9 mouse cellular contexts compared by ENCODE assay signal in genomic region chr7:143977831-143978682, GRCm38 (mm10). TPM values are rescaled to one million over a fixed set of nuclear protein-coding genes. Genes with fewer than 3 reads are reported as not detected.
DNase-seq lines count a peak whose midpoint lies in the region; ATAC-seq lines count a peak whose summit lies in the region.
"Had no signal": no experiment of that assay in that cellular context is flagged by ENCODE, and none has a peak within 500 bp of the region (broad histone marks: within the 10 kb centered on the region; RNA-seq: fewer than 3 reads in every experiment).

No protein-coding gene starts in this region.

- peaks cover 88% of the 10 kb centered on the region for H3K27me3 ChIP-seq in heart, embryonic 11.5 days (ENCODE audit: control insufficient read depth, insufficient read depth, low read length)
- H3K27me3 ChIP-seq in forebrain, embryonic 16.5 days (replicated peaks; ENCODE audit: control insufficient read depth, insufficient read depth, low read length) = peaks cover 50% of the 10 kb centered on the region
- H3K27me3 ChIP-seq in limb, embryonic 10.5 days (ENCODE audit: low read depth, poor library complexity, severe bottlenecking) = peaks cover 94% of the 10 kb centered on the region
- peaks cover 79% of the 10 kb centered on the region for H3K27me3 ChIP-seq in midbrain, embryonic 13.5 days

- WGBS in heart, embryonic 11.5 days (ENCODE audit: insufficient replicate concordance) = under 1% methylated on average over 67 of the region's 67 CpGs
- WGBS in forebrain, embryonic 16.5 days = under 1% methylated on average over 65 of the region's 67 CpGs
- WGBS in limb, embryonic 10.5 days = under 1% methylated on average over 67 of the region's 67 CpGs
- WGBS in midbrain, embryonic 13.5 days = 1% methylated on average over 66 of the region's 67 CpGs

- H3K4me3 ChIP-seq in heart, embryonic 11.5 days (ENCODE audit: low read depth, low read length) = peak overlapping the region; percentile 51
- peak overlapping the region; percentile 55 for H3K4me3 ChIP-seq in forebrain, embryonic 16.5 days (replicated peaks; ENCODE audit: low read length)
- peak overlapping the region; percentile 59 for H3K4me3 ChIP-seq in limb, embryonic 10.5 days
- peak overlapping the region; percentile 52 for H3K4me3 ChIP-seq in midbrain, embryonic 13.5 days (replicated peaks)
- H3K4me3 ChIP-seq: heart, adult 2 months had no signal

- H3K9ac ChIP-seq in heart, embryonic 11.5 days (ENCODE audit: low read depth, low read length) = no peak overlapping the region
- peak overlapping the region; percentile 56 for H3K9ac ChIP-seq in forebrain, embryonic 16.5 days (replicated peaks; ENCODE audit: low read depth, low read length)
- H3K9ac ChIP-seq in midbrain, embryonic 13.5 days (replicated peaks) = peak overlapping the region; percentile 62

- no peaks in the 10 kb centered on the region for H3K9me3 ChIP-seq in heart, embryonic 11.5 days (replicated peaks; ENCODE audit: control insufficient read depth, low read length)
- no peaks in the 10 kb centered on the region for H3K9me3 ChIP-seq in forebrain, embryonic 16.5 days (ENCODE audit: control insufficient read depth, low read length)
- no peaks in the 10 kb centered on the region for H3K9me3 ChIP-seq in limb, embryonic 10.5 days (replicated peaks)
- H3K9me3 ChIP-seq in midbrain, embryonic 13.5 days = no peaks in the 10 kb centered on the region

- H3K27ac ChIP-seq in heart, embryonic 11.5 days (ENCODE audit: low read depth, low read length) = no peak overlapping the region
- H3K27ac ChIP-seq in forebrain, embryonic 16.5 days (ENCODE audit: low read length) = no peak overlapping the region
- no peak overlapping the region for H3K27ac ChIP-seq in limb, embryonic 10.5 days
- H3K27ac ChIP-seq in midbrain, embryonic 13.5 days = no peak overlapping the region
- H3K27ac ChIP-seq: heart, adult 2 months had no signal

- H3K36me3 ChIP-seq in heart, embryonic 11.5 days (ENCODE audit: control insufficient read depth, insufficient read depth, low read length) = no peaks in the 10 kb centered on the region
- H3K36me3 ChIP-seq in forebrain, embryonic 16.5 days (ENCODE audit: control insufficient read depth, insufficient read depth) = no peaks in the 10 kb centered on the region
- H3K36me3 ChIP-seq in limb, embryonic 10.5 days = no peaks in the 10 kb centered on the region
- H3K36me3 ChIP-seq in midbrain, embryonic 13.5 days = no peaks in the 10 kb centered on the region

- peak overlapping the region; percentile 76 for H3K4me2 ChIP-seq in heart, embryonic 11.5 days
- H3K4me2 ChIP-seq in forebrain, embryonic 16.5 days (ENCODE audit: low read length) = peak overlapping the region; percentile 98
- H3K4me2 ChIP-seq in midbrain, embryonic 13.5 days (replicated peaks) = peak overlapping the region; percentile 95

- no peak for ATAC-seq in heart, embryonic 11.5 days (replicated peaks; ENCODE audit: insufficient number of reproducible peaks, low FRiP score, low TSS enrichment)
- ATAC-seq in forebrain, embryonic 16.5 days = peak; percentile 51
- ATAC-seq in midbrain, embryonic 13.5 days = peak; percentile 73
- ATAC-seq in megakaryocyte progenitor cell, adult 5-6 weeks (replicated peaks; ENCODE audit: poor library complexity) = no peak

- no peak for DNase-seq in heart, adult 9 months (ENCODE audit: low spot score in 2 of 2)
- DNase-seq in R1 (ENCODE audit: low read depth, low spot score) = peak; percentile 57
- DNase-seq in limb, embryonic 10.5 days (ENCODE audit: low spot score) = peak; percentile 50
- no peak for DNase-seq in right cerebral cortex, adult 18-20 months

- H3K4me1 ChIP-seq in heart, embryonic 11.5 days (ENCODE audit: control insufficient read depth, insufficient read depth, low read length) = peaks cover 8% of the 10 kb centered on the region
- peaks cover 11% of the 10 kb centered on the region for H3K4me1 ChIP-seq in forebrain, embryonic 16.5 days (replicated peaks; ENCODE audit: control insufficient read depth, insufficient read depth, low read length)
- peaks cover 21% of the 10 kb centered on the region for H3K4me1 ChIP-seq in limb, embryonic 10.5 days
- H3K4me1 ChIP-seq in midbrain, embryonic 13.5 days (replicated peaks) = peaks cover 22% of the 10 kb centered on the region

RNA-seq across cellular contexts. Expression of gene Shank2, which starts 23.7 kb away (rescaled TPM):
- 0.20 and 0.40 TPM in 2 replicates for polyA plus RNA-seq in heart, embryonic 11.5 days (2014; fragmentation: Nextera tagmentation; extraction: Ambion mirVana)
- polyA plus RNA-seq in forebrain, embryonic 16.5 days (2015; fragmentation: Nextera tagmentation; extraction: Ambion mirVana) = 7.1 and 9.7 TPM in 2 replicates
- 0.39 and 0.44 TPM in 2 replicates for polyA plus RNA-seq in limb, embryonic 10.5 days (2016; fragmentation: Nextera tagmentation; extraction: Ambion mirVana)
- 5.8 and 6.3 TPM in 2 replicates for polyA plus RNA-seq in midbrain, embryonic 13.5 days (2015; fragmentation: Nextera tagmentation; extraction: Ambion mirVana)
- total RNA-seq in megakaryocyte progenitor cell, adult 5-6 weeks (2015) = not detected in 2 replicates
- total RNA-seq in megakaryocyte progenitor cell, adult 5-6 weeks (2017) = not detected in 2 replicates

Comparison
In these comparisons a context has a peak if more than half of its experiments do, and no peak if none do; other contexts are left out.
1. ATAC-seq: peak in forebrain, embryonic 16.5 days (single experiment) and midbrain, embryonic 13.5 days (single experiment); none in heart, embryonic 11.5 days (single experiment) and megakaryocyte progenitor cell, adult 5-6 weeks (single experiment).
2. DNase-seq: peak in R1 (single experiment) and limb, embryonic 10.5 days (single experiment); none in heart, adult 9 months (0 of 2) and right cerebral cortex, adult 18-20 months (single experiment).
3. Peak in every context shown above with its lines, with median percentiles within 50 percentile points of each other: H3K4me2 ChIP-seq and H3K4me3 ChIP-seq.